Mouse (Mus musculus) neural tube, embryonic 11.5 days (tissue): ENCODE results near the gene 2210016L21Rik. TPM values are rescaled to one million over a fixed set of nuclear protein-coding genes. Genes with fewer than 3 reads are reported as not detected.
A peak's percentile ranks its signal among the peaks of the same experiment; 100 is the strongest.

Source experiments
- ATAC-seq: fragments of 200-750 bp; cut with Nextera tagmentation; 2 replicates; pipeline ENCODE4 v1.8.0; 2017; ENCODE audit warnings: moderate number of reproducible peaks, mild to moderate bottlenecking, moderate TSS enrichment, moderate library complexity; ENCODE audit not compliant: insufficient read depth, low FRiP score, low TSS enrichment
- DNase-seq: peaks from one replicate; pipeline ENCODE4 v3.0.0-alpha.2; 2015; ENCODE audit warnings: low spot score
- H3K27ac ChIP-seq: fragments of 300-500 bp; sonication (generic); 2 replicates; pipeline ENCODE4 v1.5.1; 2014; ENCODE audit warnings: low read depth, mild to moderate bottlenecking, low read length
- H3K27me3 ChIP-seq: fragments of 300-500 bp; sonication (generic); 2 replicates; pipeline ENCODE4 v1.6.1; 2014; ENCODE audit warnings: mild to moderate bottlenecking, low read length, mixed read lengths; ENCODE audit not compliant: control insufficient read depth, insufficient read depth
- H3K36me3 ChIP-seq: fragments of 300-500 bp; sonication (generic); 2 replicates; pipeline ENCODE4 v1.6.1; 2014; ENCODE audit warnings: mild to moderate bottlenecking, low read length, moderate library complexity, mixed read lengths; ENCODE audit not compliant: control insufficient read depth, insufficient read depth
- H3K4me1 ChIP-seq: fragments of 300-500 bp; sonication (generic); 2 replicates; pipeline ENCODE4 v1.6.1; 2014; ENCODE audit warnings: low read length, mixed read lengths; ENCODE audit not compliant: control insufficient read depth, insufficient read depth
- H3K4me2 ChIP-seq: fragments of 300-500 bp; sonication (generic); 2 replicates; pipeline ENCODE4 v1.6.1; 2014; ENCODE audit warnings: low read depth, mild to moderate bottlenecking, moderate library complexity
- H3K4me3 ChIP-seq: fragments of 300-500 bp; sonication (generic); 2 replicates; pipeline ENCODE4 v1.5.1; 2014; ENCODE audit warnings: low read depth, low read length
- H3K9ac ChIP-seq: fragments of 300-500 bp; sonication (generic); 2 replicates; pipeline ENCODE4 v1.6.1; 2014; ENCODE audit warnings: mild to moderate bottlenecking, low read length
- H3K9me3 ChIP-seq: fragments of 300-500 bp; sonication (generic); 2 replicates; pipeline ENCODE4 v1.6.1; 2016; ENCODE audit warnings: low read length; ENCODE audit not compliant: control insufficient read depth
- WGBS: fragments of 180-500 bp; shearing (Covaris S2); extraction: QIAGEN DNeasy Blood & Tissue Kit; methylation state at CpG from one replicate; pipeline ENCODE4 v1.1.7; 2014; 5-methylcytosine and 5-hydroxymethylcytosine counted together
- polyA plus RNA-seq: library from polyadenylated mRNA; unstranded; fragments of >200 nt; fragmentation: Nextera tagmentation; extraction: Ambion mirVana; gene quantifications from 2 replicates; pipeline ENCODE4 v1.2.1, GENCODE M21; 2014

2210016L21Rik gene
- polyA plus RNA-seq, 1 experiment from 2014 or later: 47.2 TPM

GRCm38 (mm10) chr5:114950669-114951068, 8.7 kb downstream of the 2210016L21Rik start:
- H3K4me2 ChIP-seq: no peak overlapping the region
- no peak for ATAC-seq
- peak overlapping the region; percentile 22; the same call in 1 of the 2 replicates for H3K9ac ChIP-seq
- 0 out of 2 replicates have a peak, but pooled peaks cover 2% of the 10 kb centered on the region for H3K4me1 ChIP-seq
- H3K36me3 ChIP-seq: peaks cover 6% of the 10 kb centered on the region
- no peaks in the 10 kb centered on the region for H3K9me3 ChIP-seq
- 67% methylated on average over 12 of the region's 12 CpGs for WGBS
- H3K4me3 ChIP-seq: no peak overlapping the region
- no peak for DNase-seq
- no peak overlapping the region for H3K27ac ChIP-seq
- no peaks in the 10 kb centered on the region for H3K27me3 ChIP-seq

DNA sequence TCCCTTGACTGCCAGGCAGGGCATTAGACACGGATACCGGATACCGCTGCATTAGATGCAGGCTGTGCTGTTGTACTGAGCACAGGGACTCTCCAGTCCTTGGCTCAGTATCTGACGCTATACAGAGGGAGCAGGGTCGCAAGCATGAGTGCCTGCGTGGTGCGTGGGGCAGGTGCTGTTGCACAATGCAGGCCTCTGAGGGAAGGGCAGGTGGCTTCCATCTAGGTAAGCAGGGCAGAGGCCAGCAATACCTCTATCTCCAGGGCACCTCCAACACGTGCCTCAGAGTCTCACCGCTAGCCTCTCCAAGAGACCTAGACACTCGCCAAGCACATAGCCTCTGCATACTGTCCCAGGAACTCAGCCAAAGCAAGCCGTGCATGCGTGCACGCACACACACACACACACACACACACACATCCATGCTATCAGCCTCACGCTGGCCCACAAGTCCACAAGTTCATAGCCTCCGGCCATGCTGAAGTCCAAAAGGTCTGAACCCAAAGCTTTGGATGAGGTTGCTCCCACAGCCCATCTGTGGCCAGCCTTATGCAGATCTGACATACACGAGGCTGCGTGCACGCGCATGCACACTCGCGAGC, 9.4 kb downstream of the 2210016L21Rik start:
- H3K27ac ChIP-seq: no peak overlapping the region
- 86% methylated on average over 21 of the region's 21 CpGs for WGBS

DNA sequence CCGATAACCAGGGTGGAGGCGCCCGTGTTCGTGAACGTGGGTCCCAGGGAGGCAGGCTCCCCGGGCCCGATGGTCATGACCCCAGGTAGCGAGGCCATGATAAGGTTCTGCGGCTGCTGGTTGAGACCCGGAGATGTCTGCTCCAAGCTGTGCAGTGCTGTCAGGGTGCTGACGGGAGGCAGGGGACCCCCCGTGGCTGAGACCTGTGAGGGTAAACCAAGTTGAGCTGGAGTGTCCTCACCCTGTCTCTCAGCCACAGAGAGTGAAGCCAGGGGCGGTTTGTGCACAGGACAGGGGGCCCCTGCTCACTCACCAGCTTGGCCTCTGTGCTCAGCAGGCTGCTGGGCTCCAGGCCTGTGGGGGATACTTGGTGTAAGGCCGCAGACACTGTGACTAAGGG, 11.4 kb downstream of the 2210016L21Rik start:
- H3K4me2 ChIP-seq: no peak overlapping the region
- DNase-seq: no peak
- H3K9me3 ChIP-seq: no peaks in the 10 kb centered on the region
- no peak overlapping the region for H3K4me3 ChIP-seq
- no peaks in the 10 kb centered on the region for H3K36me3 ChIP-seq
- H3K9ac ChIP-seq: no peak overlapping the region
- no peaks in the 10 kb centered on the region for H3K27me3 ChIP-seq
- H3K4me1 ChIP-seq: 0 out of 2 replicates have a peak, but pooled peaks cover 2% of the 10 kb centered on the region
- no peak overlapping the region for H3K27ac ChIP-seq
- 91% methylated on average over 14 of the region's 14 CpGs for WGBS
- ATAC-seq: no peak

More for the DNA sequence above, 9.4 kb downstream of the 2210016L21Rik start:
- peaks cover 5% of the 10 kb centered on the region for H3K36me3 ChIP-seq
- H3K4me3 ChIP-seq: no peak overlapping the region
- no peaks in the 10 kb centered on the region for H3K27me3 ChIP-seq
- 0 out of 2 replicates have a peak, but pooled peaks cover 2% of the 10 kb centered on the region for H3K4me1 ChIP-seq
- no peaks in the 10 kb centered on the region for H3K9me3 ChIP-seq
- H3K4me2 ChIP-seq: no peak overlapping the region
- no peak for DNase-seq
- no peak overlapping the region for H3K9ac ChIP-seq
- ATAC-seq: no peak

- Histone ChIP-seq H3K4me3 (no peak overlapping the region), H3K27ac (no peak overlapping the region), H3K4me2 (no peak overlapping the region), H3K36me3 (no peaks in the 10 kb centered on the region), H3K27me3 (no peaks in the 10 kb centered on the region), H3K9me3 (no peaks in the 10 kb centered on the region), H3K9ac (no peak overlapping the region), H3K4me1 (no peaks in the 10 kb centered on the region)
- 91% methylated on average over 5 of the region's 5 CpGs for WGBS
- DNase-seq (no peak), ATAC-seq (no peak)
These were observed 16.1 kb downstream of the 2210016L21Rik start for GRCm38 (mm10) chr5:114958069-114958468.

DNA sequence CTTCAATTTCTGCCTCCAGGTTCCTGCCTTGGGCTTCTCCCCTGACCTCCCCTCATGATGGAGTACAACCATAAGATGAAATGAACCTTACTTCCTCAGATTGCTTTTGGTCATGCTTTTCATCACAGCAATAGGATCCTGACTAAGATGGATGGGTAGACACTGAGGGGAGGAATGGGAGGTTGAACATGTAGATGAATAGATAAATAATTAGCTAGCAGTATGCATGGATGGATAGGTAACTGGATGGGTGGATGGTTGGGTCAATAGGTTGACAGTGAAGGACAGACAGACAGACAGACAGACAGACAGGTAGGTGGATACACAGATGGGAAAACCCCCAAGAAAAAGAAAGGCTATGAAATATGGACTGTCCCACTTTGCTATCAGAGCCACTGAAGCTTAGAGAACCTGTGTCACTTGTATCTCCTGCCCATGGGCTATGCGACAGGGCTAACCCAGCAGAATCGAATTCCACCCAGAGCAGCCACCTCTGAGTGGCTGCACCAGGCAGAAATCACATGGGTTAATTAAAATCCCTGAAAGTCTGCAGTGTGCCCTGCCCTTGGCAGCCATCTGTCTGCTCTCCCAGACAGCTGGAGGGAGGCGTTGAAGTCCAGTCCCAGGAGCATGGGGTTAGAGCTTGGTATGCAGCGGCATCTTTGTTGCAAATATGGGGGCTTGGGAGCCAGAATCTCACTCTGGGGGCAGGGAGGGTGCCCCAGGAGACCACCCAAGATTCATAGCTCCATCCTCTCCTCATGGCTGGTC, 19.8 kb downstream of the 2210016L21Rik start:
- no peak for ATAC-seq
- DNase-seq: peak; percentile 41
- no peaks in the 10 kb centered on the region for H3K4me1 ChIP-seq
- 47% methylated on average over 4 of the region's 4 CpGs for whole genome bisulfite sequencing
- H3K9me3 ChIP-seq: no peaks in the 10 kb centered on the region
- H3K36me3 ChIP-seq: no peaks in the 10 kb centered on the region
- no peak overlapping the region for H3K4me3 ChIP-seq
- no peaks in the 10 kb centered on the region for H3K27me3 ChIP-seq
- no peak overlapping the region for H3K4me2 ChIP-seq
- H3K27ac ChIP-seq: no peak overlapping the region
- H3K9ac ChIP-seq: peak overlapping the region; percentile 10; the same call in 1 of the 2 replicates

GRCm38 (mm10) chr5:114964315-114964966, 22.5 kb downstream of the 2210016L21Rik start:
- Histone ChIP-seq H3K4me1 (peaks cover 6% of the 10 kb centered on the region; the same call in 1 of the 2 replicates), H3K27ac (no peak overlapping the region), H3K9ac (no peak overlapping the region), H3K36me3 (no peaks in the 10 kb centered on the region), H3K4me2 (no peak overlapping the region), H3K4me3 (no peak overlapping the region), H3K27me3 (no peaks in the 10 kb centered on the region; the same call in 1 of the 2 replicates), H3K9me3 (no peaks in the 10 kb centered on the region)
- ATAC-seq (no peak), DNase-seq (no peak)
- 64% methylated on average over 7 of the region's 7 CpGs for WGBS

- ATAC-seq: no peak
- no peaks in the 10 kb centered on the region for H3K36me3 ChIP-seq
- no peak for DNase-seq
- H3K4me1 ChIP-seq: peaks cover 6% of the 10 kb centered on the region; the same call in 1 of the 2 replicates
- H3K4me2 ChIP-seq: no peak overlapping the region
- no peak overlapping the region for H3K4me3 ChIP-seq
- no peak overlapping the region for H3K27ac ChIP-seq
- no peak overlapping the region for H3K9ac ChIP-seq
- 73% methylated on average over 17 of the region's 17 CpGs for WGBS
- H3K9me3 ChIP-seq: no peaks in the 10 kb centered on the region
- no peaks in the 10 kb centered on the region; the same call in 1 of the 2 replicates for H3K27me3 ChIP-seq
These were observed 23.3 kb downstream of the 2210016L21Rik start for GRCm38 (mm10) chr5:114964967-114965898.
